Mouse (Mus musculus): ENCODE data around the gene Krt13. TPM values are rescaled to one million over a fixed set of nuclear protein-coding genes. Genes with fewer than 3 reads are reported as not detected.

The Krt13 gene
- polyA plus RNA-seq, 1 experiment from 2014 or later, result 0.26 TPM

DNA sequence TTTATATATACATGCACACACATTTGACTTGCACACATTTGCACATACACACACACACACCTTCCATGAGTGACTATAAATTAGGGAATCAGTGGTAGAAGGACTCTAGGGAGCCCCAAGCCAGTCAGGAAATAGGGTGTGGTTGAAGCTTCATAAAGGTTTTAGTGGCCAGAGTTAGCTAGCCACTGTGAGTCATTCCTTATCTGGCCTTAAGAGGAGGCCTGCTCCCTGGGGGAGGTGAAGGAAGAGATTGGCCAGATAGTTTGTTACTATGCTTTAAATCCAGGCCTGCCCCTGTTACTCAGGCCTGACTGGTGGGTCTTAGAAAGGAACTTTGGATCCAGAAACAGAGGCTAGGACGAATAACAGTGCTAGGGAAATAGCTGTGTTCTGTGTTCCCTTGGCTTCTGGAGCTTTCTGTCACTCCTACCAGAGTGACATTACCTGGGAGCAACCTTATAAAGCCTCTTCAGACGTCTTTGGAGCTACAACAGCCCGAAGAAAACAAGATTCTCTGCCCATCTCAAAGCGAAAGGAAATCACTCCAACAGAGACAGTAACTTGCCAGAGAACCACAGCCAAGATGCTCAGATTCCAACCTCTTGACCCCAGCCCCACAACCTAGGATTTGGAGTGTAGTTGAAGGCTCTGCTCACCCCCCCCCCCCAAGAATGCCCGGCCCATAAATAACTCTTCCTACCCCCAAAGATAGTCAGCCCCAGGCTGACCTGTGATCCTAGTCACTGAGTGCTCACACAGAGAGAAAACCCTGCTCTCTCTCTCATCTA is 26.4 kb upstream of the Krt13 start:
- H3K27me3 ChIP-seq (replicated peaks; ENCODE audit: control insufficient read depth, insufficient read depth, low read length), result peaks cover 24% of the 10 kb centered on the region
- no peaks in the 10 kb centered on the region for H3K36me3 ChIP-seq (ENCODE audit: control insufficient read depth, insufficient read depth, low read length)
- no peak for ATAC-seq
- H3K4me2 ChIP-seq (ENCODE audit: low read length), result no peak overlapping the region
- no peak overlapping the region for H3K27ac ChIP-seq (ENCODE audit: low read depth, low read length)
- H3K9ac ChIP-seq (ENCODE audit: low read depth, low read length), result no peak overlapping the region
- H3K9me3 ChIP-seq (ENCODE audit: control insufficient read depth, low read length), result no peaks in the 10 kb centered on the region
- no peak overlapping the region for H3K4me3 ChIP-seq (ENCODE audit: low read length)
- H3K4me1 ChIP-seq (ENCODE audit: control insufficient read depth, insufficient read depth, low read depth, low read length), result peaks cover 6% of the 10 kb centered on the region
- 79% methylated on average over 5 of the region's 5 CpGs for WGBS

- Histone ChIP-seq H3K4me3 (ENCODE audit: low read length) (peak overlapping the region; percentile 27), H3K27ac (ENCODE audit: low read depth, low read length) (no peak overlapping the region), H3K9me3 (ENCODE audit: control insufficient read depth, low read length) (no peaks in the 10 kb centered on the region), H3K4me1 (ENCODE audit: control insufficient read depth, insufficient read depth, low read depth, low read length) (peaks cover 6% of the 10 kb centered on the region), H3K4me2 (ENCODE audit: low read length) (peak overlapping the region; percentile 57), H3K36me3 (ENCODE audit: control insufficient read depth, insufficient read depth, low read length) (no peaks in the 10 kb centered on the region), H3K9ac (ENCODE audit: low read depth, low read length) (no peak overlapping the region), H3K27me3 (replicated peaks; ENCODE audit: control insufficient read depth, insufficient read depth, low read length) (peaks cover 24% of the 10 kb centered on the region)
- ATAC-seq, result no peak
- 6% methylated on average over 13 of the region's 13 CpGs for WGBS
Observed at GRCm38 (mm10) chr11:100145858-100146560, 24.6 kb upstream of the Krt13 start.

DNA sequence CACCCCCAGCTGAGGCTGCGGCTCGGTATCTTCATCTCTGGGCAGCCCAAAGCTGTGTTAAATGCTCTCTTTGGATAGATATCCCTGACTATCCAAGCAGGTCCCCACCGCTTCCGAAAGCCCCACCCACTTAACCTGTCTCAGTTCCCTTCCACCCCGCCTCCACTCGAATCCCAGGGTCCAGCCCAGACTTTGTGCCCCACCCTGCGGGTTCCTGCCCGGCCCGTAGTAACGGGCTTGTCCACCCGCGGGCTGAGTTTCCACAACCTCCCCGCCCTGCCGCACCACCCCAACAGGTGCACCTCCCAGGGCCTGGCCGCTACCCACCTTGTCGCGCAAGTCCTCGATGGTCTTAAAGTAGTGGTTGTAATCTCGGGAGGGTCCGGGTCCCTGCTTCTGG is 23.7 kb upstream of the Krt13 start:
- ATAC-seq, result no peak
- Histone ChIP-seq H3K4me1 (ENCODE audit: control insufficient read depth, insufficient read depth, low read depth, low read length) (peaks cover 6% of the 10 kb centered on the region), H3K4me3 (ENCODE audit: low read length) (peak overlapping the region; percentile 27), H3K27ac (ENCODE audit: low read depth, low read length) (no peak overlapping the region), H3K9ac (ENCODE audit: low read depth, low read length) (no peak overlapping the region), H3K4me2 (ENCODE audit: low read length) (peak overlapping the region; percentile 57), H3K9me3 (ENCODE audit: control insufficient read depth, low read length) (no peaks in the 10 kb centered on the region), H3K27me3 (replicated peaks; ENCODE audit: control insufficient read depth, insufficient read depth, low read length) (peaks cover 24% of the 10 kb centered on the region), H3K36me3 (ENCODE audit: control insufficient read depth, insufficient read depth, low read length) (no peaks in the 10 kb centered on the region)
- WGBS, result 1% methylated on average over 20 of the region's 20 CpGs

DNA sequence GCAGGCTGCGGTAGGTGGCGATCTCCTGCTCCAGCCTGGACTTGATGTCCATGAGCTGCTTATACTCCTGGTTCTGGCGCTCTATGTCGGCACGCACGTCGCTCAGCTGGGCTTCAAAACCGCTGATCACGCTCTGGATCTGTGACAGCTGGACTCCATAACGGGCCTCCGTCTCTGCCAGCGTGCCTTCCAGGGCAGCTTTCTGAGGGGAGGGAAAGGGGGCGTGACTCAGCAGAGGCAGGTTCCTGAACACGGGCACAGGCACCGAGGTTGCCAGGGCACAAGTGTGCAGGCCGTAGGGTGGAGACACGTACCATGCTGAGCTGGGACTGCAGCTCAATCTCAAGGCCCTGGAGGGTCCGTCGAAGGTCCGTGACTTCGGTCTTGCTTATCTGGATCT is 19.6 kb upstream of the Krt13 start:
- Histone ChIP-seq H3K36me3 (ENCODE audit: control insufficient read depth, insufficient read depth, low read length) (no peaks in the 10 kb centered on the region), H3K9ac (ENCODE audit: low read depth, low read length) (no peak overlapping the region), H3K4me3 (ENCODE audit: low read length) (no peak overlapping the region), H3K4me2 (ENCODE audit: low read length) (no peak overlapping the region), H3K4me1 (ENCODE audit: control insufficient read depth, insufficient read depth, low read depth, low read length) (peaks cover 9% of the 10 kb centered on the region), H3K27ac (ENCODE audit: low read depth, low read length) (no peak overlapping the region), H3K27me3 (replicated peaks; ENCODE audit: control insufficient read depth, insufficient read depth, low read length) (peaks cover 15% of the 10 kb centered on the region), H3K9me3 (ENCODE audit: control insufficient read depth, low read length) (no peaks in the 10 kb centered on the region)
- ATAC-seq, result no peak
- 81% methylated on average over 21 of the region's 21 CpGs for WGBS

GRCm38 (mm10) chr11:100139391-100139790 is 18.0 kb upstream of the Krt13 start:
- H3K4me2 ChIP-seq (ENCODE audit: low read length), result no peak overlapping the region
- H3K27me3 ChIP-seq (replicated peaks; ENCODE audit: control insufficient read depth, insufficient read depth, low read length), result peaks cover 6% of the 10 kb centered on the region
- H3K27ac ChIP-seq (ENCODE audit: low read depth, low read length), result no peak overlapping the region
- H3K4me1 ChIP-seq (ENCODE audit: control insufficient read depth, insufficient read depth, low read depth, low read length), result peaks cover 3% of the 10 kb centered on the region
- H3K9ac ChIP-seq (ENCODE audit: low read depth, low read length), result no peak overlapping the region
- no peaks in the 10 kb centered on the region for H3K9me3 ChIP-seq (ENCODE audit: control insufficient read depth, low read length)
- no peak overlapping the region for H3K4me3 ChIP-seq (ENCODE audit: low read length)
- WGBS, result 82% methylated on average over 2 of the region's 2 CpGs
- no peak for ATAC-seq
- no peaks in the 10 kb centered on the region for H3K36me3 ChIP-seq (ENCODE audit: control insufficient read depth, insufficient read depth, low read length)

DNA sequence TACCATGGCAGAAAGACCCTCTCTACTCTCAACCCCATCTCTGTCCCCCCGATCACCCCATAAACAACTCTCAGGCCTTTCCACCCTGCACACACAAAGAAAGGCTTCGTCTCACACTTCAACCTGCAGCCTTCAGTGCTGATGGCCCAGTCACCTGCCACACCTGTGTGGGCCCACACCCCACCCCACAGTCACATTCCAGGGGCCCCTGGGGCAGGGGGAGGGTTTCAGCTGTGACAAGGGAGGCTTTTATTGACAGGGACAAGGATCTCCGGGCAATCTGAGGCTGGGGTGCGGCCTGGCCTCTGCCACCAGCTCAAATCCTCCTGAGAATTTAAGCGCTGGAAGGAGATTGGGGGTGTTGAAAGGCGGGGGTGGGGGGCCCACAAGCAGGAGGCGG is 17.4 kb upstream of the Krt13 start:
- no peak overlapping the region for H3K4me2 ChIP-seq (ENCODE audit: low read length)
- peaks cover 3% of the 10 kb centered on the region for H3K4me1 ChIP-seq (ENCODE audit: control insufficient read depth, insufficient read depth, low read depth, low read length)
- no peak overlapping the region for H3K27ac ChIP-seq (ENCODE audit: low read depth, low read length)
- WGBS, result 66% methylated on average over 7 of the region's 7 CpGs
- H3K27me3 ChIP-seq (replicated peaks; ENCODE audit: control insufficient read depth, insufficient read depth, low read length), result peaks cover under 1% of the 10 kb centered on the region; the same call in 1 of the 2 replicates
- no peak overlapping the region for H3K9ac ChIP-seq (ENCODE audit: low read depth, low read length)
- no peak for ATAC-seq
- H3K4me3 ChIP-seq (ENCODE audit: low read length), result no peak overlapping the region
- no peaks in the 10 kb centered on the region for H3K36me3 ChIP-seq (ENCODE audit: control insufficient read depth, insufficient read depth, low read length)
- H3K9me3 ChIP-seq (ENCODE audit: control insufficient read depth, low read length), result no peaks in the 10 kb centered on the region

GRCm38 (mm10) chr11:100137693-100138092 is 16.3 kb upstream of the Krt13 start:
- H3K9me3 ChIP-seq (ENCODE audit: control insufficient read depth, low read length), result no peaks in the 10 kb centered on the region
- ATAC-seq, result no peak
- H3K27me3 ChIP-seq (replicated peaks; ENCODE audit: control insufficient read depth, insufficient read depth, low read length), result no peaks in the 10 kb centered on the region
- WGBS, result 28% methylated on average over 5 of the region's 5 CpGs
- H3K4me2 ChIP-seq (ENCODE audit: low read length), result no peak overlapping the region
- peaks cover 3% of the 10 kb centered on the region for H3K4me1 ChIP-seq (ENCODE audit: control insufficient read depth, insufficient read depth, low read depth, low read length)
- no peak overlapping the region for H3K4me3 ChIP-seq (ENCODE audit: low read length)
- H3K36me3 ChIP-seq (ENCODE audit: control insufficient read depth, insufficient read depth, low read length), result no peaks in the 10 kb centered on the region
- H3K27ac ChIP-seq (ENCODE audit: low read depth, low read length), result no peak overlapping the region
- no peak overlapping the region for H3K9ac ChIP-seq (ENCODE audit: low read depth, low read length)

GRCm38 (mm10) chr11:100136559-100136958 is 15.2 kb upstream of the Krt13 start:
- no peaks in the 10 kb centered on the region for H3K36me3 ChIP-seq (ENCODE audit: control insufficient read depth, insufficient read depth, low read length)
- H3K27ac ChIP-seq (ENCODE audit: low read depth, low read length), result no peak overlapping the region
- H3K9ac ChIP-seq (ENCODE audit: low read depth, low read length), result no peak overlapping the region
- H3K4me3 ChIP-seq (ENCODE audit: low read length), result no peak overlapping the region
- H3K27me3 ChIP-seq (replicated peaks; ENCODE audit: control insufficient read depth, insufficient read depth, low read length), result no peaks in the 10 kb centered on the region
- ATAC-seq, result no peak
- H3K4me2 ChIP-seq (ENCODE audit: low read length), result no peak overlapping the region
- 39% methylated on average over 5 of the region's 5 CpGs for WGBS
- H3K4me1 ChIP-seq (ENCODE audit: control insufficient read depth, insufficient read depth, low read depth, low read length), result peaks cover 3% of the 10 kb centered on the region
- H3K9me3 ChIP-seq (ENCODE audit: control insufficient read depth, low read length), result no peaks in the 10 kb centered on the region

DNA sequence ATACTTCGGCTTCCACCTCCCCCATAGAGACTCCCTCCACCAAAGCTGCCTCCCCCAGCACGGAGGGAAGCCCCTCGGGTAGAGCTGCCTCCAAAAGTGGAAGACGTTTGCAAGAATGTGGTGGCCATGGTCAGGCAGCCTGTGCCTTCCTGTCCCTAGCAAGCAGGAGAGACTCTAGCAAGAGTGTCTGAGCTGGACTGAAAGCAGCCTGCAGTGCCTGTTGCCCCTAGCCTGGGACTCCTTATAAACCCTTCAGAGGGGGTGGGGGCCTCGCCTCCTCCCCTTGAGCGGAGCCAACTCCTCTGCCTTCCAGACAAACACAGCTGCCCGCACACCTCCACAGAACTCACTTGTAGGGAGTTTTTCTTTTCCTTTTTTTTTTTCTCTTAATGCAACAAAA is 14.4 kb upstream of the Krt13 start, which contains the start of gene Krt15:
Gene Krt15, minus strand, starts transcription at position 198 of the 400 bp plus-strand sequence.
- Histone ChIP-seq H3K27ac (ENCODE audit: low read depth, low read length) (no peak within 1 kb of the TSS), H3K4me1 (ENCODE audit: control insufficient read depth, insufficient read depth, low read depth, low read length) (peaks cover 3% of the 10 kb centered on the region), H3K4me3 (ENCODE audit: low read length) (no peak within 1 kb of the TSS), H3K9ac (ENCODE audit: low read depth, low read length) (no peak within 1 kb of the TSS), H3K36me3 (ENCODE audit: control insufficient read depth, insufficient read depth, low read length) (no peaks in the 10 kb centered on the region), H3K9me3 (ENCODE audit: control insufficient read depth, low read length) (no peaks in the 10 kb centered on the region), H3K27me3 (replicated peaks; ENCODE audit: control insufficient read depth, insufficient read depth, low read length) (no peaks in the 10 kb centered on the region), H3K4me2 (ENCODE audit: low read length) (no peak within 1 kb of the TSS)
- no peak for ATAC-seq
- WGBS, result 69% methylated on average over 7 of the region's 7 CpGs
